Mouse (Mus musculus) B cell, adult 67 days (primary cell): ENCODE data around the gene Cnbp. TPM values are rescaled to one million over a fixed set of nuclear protein-coding genes. Genes with fewer than 3 reads are reported as not detected.

Experiments used
- total RNA-seq, 2 experiments: library from RNA; stranded (reverse); gene quantifications; 4 replicates each; pipeline ENCODE4 v1.2.4; 2023

The Cnbp gene
- 100 to 1,000 TPM; 581 to 583 TPM for total RNA-seq

GRCm38 (mm10) chr6:87850900-87851614 is at the start of gene Cnbp:
Gene Cnbp (minus strand): TSS chr6:87851106.

DNA sequence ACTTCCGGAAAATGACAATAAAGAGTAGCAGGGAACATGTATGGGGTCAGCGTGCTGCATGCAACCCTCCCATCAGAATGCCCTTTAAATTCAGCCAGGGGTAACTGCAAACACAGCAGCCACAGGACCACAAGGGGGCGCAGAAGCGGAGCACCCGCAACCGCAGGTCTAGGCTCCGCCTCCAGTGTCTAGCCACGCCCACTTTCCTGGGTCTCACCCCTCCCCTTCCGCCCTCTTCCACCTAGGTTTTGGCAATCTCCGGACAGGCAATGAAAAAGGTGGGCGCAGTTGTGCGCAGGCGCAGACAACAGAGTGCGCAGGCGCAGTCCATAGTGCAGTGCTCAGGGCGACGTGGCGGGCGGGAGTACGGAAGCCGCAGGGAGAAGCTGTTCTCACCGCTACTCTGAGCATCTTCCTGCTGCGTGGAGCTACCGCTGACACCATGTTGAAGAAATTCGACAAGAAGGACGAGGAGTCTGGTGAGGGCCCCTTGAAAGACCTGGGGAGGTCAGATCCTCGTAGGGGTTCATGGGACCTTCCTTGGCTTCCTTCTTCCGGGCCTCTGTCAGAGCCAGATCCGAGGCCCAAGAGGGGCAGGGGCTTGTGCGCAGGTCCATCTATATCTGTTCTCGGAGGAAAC is 36.8 kb upstream of the Cnbp start, which contains the start of gene Copg1:
Gene Copg1 (plus strand): TSS at position 221 of the 640 bp plus-strand sequence.

GRCm38 (mm10) chr6:87838551-87839197 is 12.2 kb downstream of the Cnbp start, which contains the start of gene Isy1:
Gene Isy1 (minus strand): TSS chr6:87838798.

DNA sequence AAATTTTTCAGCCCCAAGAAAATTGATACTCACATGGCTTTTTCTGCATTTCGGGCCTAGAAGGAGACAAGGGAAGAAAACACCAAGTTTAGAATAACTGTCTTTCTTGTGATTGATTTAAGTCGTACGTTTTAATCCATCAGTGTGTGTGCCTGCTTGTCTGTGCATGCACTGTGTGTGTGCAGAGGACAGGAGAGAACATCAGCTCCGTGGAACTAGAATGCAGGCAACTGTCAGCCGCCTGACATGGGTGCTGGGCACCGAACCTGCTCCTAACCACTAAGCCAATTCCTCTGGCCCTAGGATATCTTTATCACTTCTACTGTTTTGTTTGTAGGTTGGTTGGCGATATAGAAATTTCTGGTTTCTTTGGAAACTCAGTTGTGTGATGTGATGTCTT is 15.2 kb downstream of the Cnbp start, which contains the start of gene Gm45140:
Gene Gm45140 (minus strand): TSS at position 101 of the 400 bp plus-strand sequence.

GRCm38 (mm10) chr6:87811675-87812338 is 39.1 kb downstream of the Cnbp start, which contains the start of gene Rab43:
Gene Rab43 (minus strand): TSS chr6:87812164.

Other genes starting within 250 kb of the Cnbp start
- gene Aplf, start 178.9 kb downstream of the Cnbp start, total RNA-seq, result 1 to 10 TPM; 7.0 to 7.1 TPM
- not detected for gene Efcc1, start 120.2 kb downstream of the Cnbp start, total RNA-seq
- not detected for gene Gp9, start 73.0 kb downstream of the Cnbp start, total RNA-seq
- 10 to 100 TPM; 52.1 to 62.9 TPM for gene Rab43, start 38.9 kb downstream of the Cnbp start, total RNA-seq
- gene Gm45140, start 15.3 kb downstream of the Cnbp start, total RNA-seq, result 1 to 10 TPM; 2.7 to 4.4 TPM
- gene Isy1, start 12.3 kb downstream of the Cnbp start, total RNA-seq, result 10 to 100 TPM; 93.5 to 99.4 TPM
- gene Copg1, start 36.7 kb upstream of the Cnbp start, total RNA-seq, result 100 to 1,000 TPM; 149 to 152 TPM
- gene Hmces, start 62.8 kb upstream of the Cnbp start, total RNA-seq, result 100 to 1,000 TPM in 1 of 2 experiments, 10 to 100 TPM in 1; 97.8 to 121 TPM
- 1 to 10 TPM in 1 of 2 experiments, under 1 TPM in 1; 0.77 to 1.7 TPM for gene H1fx, start 130.5 kb upstream of the Cnbp start, total RNA-seq
- 100 to 1,000 TPM; 162 to 168 TPM for gene Rab7, start 194.2 kb upstream of the Cnbp start, total RNA-seq
- 100 to 1,000 TPM; 133 to 137 TPM for gene Rpn1, start 233.4 kb upstream of the Cnbp start, total RNA-seq